Mouse (Mus musculus): ENCODE results near the gene Gdpd4. TPM values are rescaled to one million over a fixed set of nuclear protein-coding genes. Genes with fewer than 3 reads are reported as not detected.

Gene Gdpd4
- 0.04 TPM in 2 replicates for polyA plus RNA-seq (2012; rRNA removed)

DNA sequence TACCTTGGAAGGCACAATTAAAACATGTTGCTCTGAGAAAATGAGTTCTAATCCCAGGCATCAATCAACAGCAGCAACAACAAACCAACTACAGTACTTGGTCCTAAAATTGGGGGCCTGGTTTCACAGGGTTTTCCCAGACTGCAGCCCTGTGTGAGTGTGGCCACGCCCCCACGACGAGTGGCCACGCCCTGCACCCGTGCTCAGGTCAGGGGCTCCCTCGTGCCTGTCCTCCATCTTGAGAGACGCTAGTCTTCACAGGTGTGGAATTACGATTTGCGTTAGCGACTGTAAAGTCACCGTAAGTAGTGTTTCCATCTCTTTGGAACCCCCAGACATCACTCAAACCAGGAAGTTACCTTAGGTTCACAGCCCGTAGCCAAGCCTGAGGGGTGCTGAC lies at the start of gene Gdpd4:
Gdpd4 (plus strand) TSS at position 214 of the 400 bp plus-strand sequence.

Other genes with a start within 250 kb of the Gdpd4 start
- gene Clns1a, start 223.3 kb upstream of the Gdpd4 start, polyA plus RNA-seq (2012; rRNA removed), result 145 and 149 TPM in 2 replicates
- gene Aqp11, start 181.7 kb upstream of the Gdpd4 start, polyA plus RNA-seq (2012; rRNA removed), result 2.7 and 4.1 TPM in 2 replicates
- gene Pak1, start 131.4 kb upstream of the Gdpd4 start, polyA plus RNA-seq (2012; rRNA removed), result 61.8 and 91.3 TPM in 2 replicates
- gene Myo7a, start 199.6 kb downstream of the Gdpd4 start, polyA plus RNA-seq (2012; rRNA removed), result 13.7 and 21.4 TPM in 2 replicates
- gene Omp, start 225.5 kb downstream of the Gdpd4 start, polyA plus RNA-seq (2012; rRNA removed), result 0.27 and 0.38 TPM in 2 replicates

Measured in central nervous system, embryonic 11.5 days (tissue).